Mouse (Mus musculus) ES-CJ7 (cell line): ENCODE measurements at regions not wholly inside any gene's neighbourhood (a gene's known extent, or its start where the extent isn't known, plus 50 kb on each side); places are given as distances from the start of the nearest gene placed in this dataset.

Experiments
- DNase-seq: peaks from one replicate; pipeline ENCODE4 v3.0.0; 2011; ENCODE audit warnings: low read depth, low spot score

DNA sequence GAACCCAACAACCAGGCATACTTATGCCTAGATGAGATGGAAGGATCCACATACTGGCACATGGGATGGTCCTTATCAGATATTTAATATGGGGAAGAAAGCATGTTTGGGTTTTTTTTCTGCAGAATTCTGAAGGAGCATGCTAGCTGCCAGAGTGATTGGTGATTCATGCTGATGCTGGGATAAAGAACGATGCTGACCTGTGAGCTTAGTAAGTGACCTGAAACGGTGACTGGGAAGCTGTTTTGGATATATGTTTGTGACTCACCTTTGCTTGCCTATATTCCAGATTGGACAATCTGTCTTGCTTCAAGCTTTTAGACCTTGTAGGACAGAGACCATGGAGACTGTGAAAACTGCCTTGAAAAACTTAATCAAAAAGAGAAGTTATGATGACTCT lies 974.8 kb downstream of the Grik2 start:
- no peak for DNase-seq

DNA sequence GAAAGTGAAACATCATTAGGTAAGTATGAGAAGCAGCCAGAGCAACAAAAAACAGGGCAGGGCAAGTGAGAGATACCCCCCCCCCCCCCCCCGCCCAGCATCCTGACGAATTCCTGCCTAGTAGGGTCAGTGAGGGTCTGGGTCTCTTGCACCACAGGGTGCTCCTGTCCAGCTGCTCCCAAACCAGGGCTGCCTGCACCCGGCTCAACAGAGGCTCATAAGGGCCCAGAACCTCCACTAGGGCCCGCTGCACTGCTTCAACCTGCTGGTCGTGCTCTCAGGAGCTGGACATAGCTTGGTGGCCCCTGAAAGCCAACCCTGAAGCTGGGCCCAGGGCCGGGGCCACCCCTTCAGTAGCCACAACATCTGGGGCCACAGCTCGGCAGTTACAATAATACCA lies 978.4 kb downstream of the Grik2 start:
- no peak for DNase-seq

DNA sequence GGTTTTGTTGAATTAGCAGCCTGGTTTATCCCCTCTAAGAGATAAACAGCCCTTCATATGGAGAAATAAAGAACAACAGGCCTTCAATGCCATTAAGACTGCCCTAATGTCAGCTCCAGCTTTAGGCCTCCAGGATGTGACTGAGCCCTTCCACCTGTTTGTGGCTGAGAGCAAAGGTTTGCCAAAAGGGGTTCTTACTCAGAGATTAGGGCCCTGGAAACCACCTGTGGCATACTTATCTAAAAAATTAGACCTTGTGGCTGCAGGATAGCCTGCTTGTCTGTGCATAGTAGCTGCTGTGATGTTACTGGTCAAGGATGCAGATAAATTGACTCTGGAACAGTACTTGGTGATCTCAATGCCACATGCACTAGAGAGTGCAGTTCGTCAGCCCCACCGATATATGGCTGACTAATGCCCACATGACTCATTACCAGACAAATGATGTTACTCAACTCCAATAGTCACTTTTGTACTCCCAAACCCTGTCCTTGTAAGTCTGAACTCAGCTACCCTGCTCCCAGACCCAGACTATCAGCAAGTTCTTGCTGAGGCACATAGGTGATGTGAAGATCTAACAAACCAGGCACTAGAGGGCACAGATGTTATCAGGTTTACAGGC lies 1018.6 kb downstream of the Grik2 start:
- no peak for DNase-seq

DNA sequence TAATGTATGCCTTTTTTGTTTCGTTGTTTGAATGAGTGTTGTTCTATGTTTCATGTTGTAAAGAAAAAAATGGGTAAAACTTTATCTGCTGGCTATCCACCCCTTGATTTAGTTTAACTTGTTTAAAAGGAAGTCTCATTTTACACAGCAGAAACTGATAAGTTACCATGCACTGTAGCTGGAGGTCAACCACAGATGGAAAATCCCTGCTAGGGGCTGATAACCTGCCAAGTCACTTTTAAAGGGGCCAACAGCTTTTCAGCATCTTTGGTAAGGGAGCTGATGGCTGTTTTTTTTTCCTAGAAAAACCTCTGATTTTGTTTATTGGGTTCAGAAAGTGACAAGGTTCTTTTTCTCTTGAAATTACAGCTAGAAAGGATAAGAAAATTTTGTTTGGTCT lies 1050.6 kb downstream of the Grik2 start:
- DNase-seq = no peak

DNA sequence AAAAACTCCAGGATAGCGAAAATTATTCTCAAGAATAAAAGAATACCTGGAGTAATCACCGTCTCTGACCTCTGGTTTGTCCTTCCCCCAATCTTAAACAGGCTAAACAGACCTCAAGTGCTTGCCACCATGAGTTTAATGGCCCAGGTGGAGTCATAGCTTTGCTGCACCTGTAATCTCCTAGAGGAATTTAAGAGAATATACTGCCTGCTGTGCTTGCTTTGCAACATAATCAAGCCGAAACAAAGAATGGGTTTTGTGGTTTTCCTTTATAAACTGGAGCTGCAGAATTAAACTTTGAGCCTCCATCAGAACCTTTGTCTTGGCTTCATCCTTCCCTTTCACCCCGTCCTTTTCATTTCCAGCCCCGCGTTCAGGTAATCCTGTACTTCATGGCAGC lies 1051.7 kb downstream of the Grik2 start:
- peak; percentile 77 for DNase-seq
